ENCODE assay signal across 8 mouse cellular contexts in genomic region chrX:105069671-105070503, GRCm38 (mm10). TPM values are rescaled to one million over a fixed set of nuclear protein-coding genes. Genes with fewer than 3 reads are reported as not detected.
A peak's percentile ranks its signal among the peaks of the same experiment; 100 is the strongest.
DNase-seq lines count a peak whose midpoint lies in the region; ATAC-seq and TF ChIP-seq lines count a peak whose summit lies in the region.

No protein-coding gene starts in this region.

- peak overlapping the region; percentile 65 for H3K4me2 ChIP-seq in forebrain, embryonic 13.5 days
- H3K4me2 ChIP-seq in liver, postnatal 0 days (ENCODE audit: low read depth, low read length): peak overlapping the region; percentile 74
- peak overlapping the region; percentile 63 for H3K4me2 ChIP-seq in neural tube, embryonic 15.5 days

- no peaks in the 10 kb centered on the region for H3K9me3 ChIP-seq in forebrain, embryonic 13.5 days (replicated peaks)
- H3K9me3 ChIP-seq in liver, postnatal 0 days (ENCODE audit: low read length): no peaks in the 10 kb centered on the region
- no peaks in the 10 kb centered on the region for H3K9me3 ChIP-seq in neural tube, embryonic 15.5 days (replicated peaks)

- under 1% methylated on average over 32 of the region's 32 CpGs for WGBS in forebrain, embryonic 13.5 days
- WGBS in large intestine, adult 2 months: 2% methylated on average over 32 of the region's 32 CpGs
- WGBS in liver, postnatal 0 days (ENCODE audit: insufficient replicate concordance): 1% methylated on average over 32 of the region's 32 CpGs
- under 1% methylated on average over 31 of the region's 32 CpGs for WGBS in neural tube, embryonic 15.5 days

- TF ChIP-seq EP300 in liver, postnatal 0 days (IDR thresholded peaks at IDR 0.05; ENCODE audit: low read depth): peak; percentile 62; the same call in 1 of the 2 replicates

- intact Hi-C loops in heart, postnatal 10 days (cut with DNase I): no loop called here

- peak overlapping the region; percentile 68 for H3K9ac ChIP-seq in forebrain, embryonic 13.5 days
- peak overlapping the region; percentile 65 for H3K9ac ChIP-seq in liver, postnatal 0 days (replicated peaks)
- H3K9ac ChIP-seq in neural tube, embryonic 15.5 days (replicated peaks): peak overlapping the region; percentile 60

- H3K4me3 ChIP-seq in forebrain, embryonic 13.5 days: peak overlapping the region; percentile 58
- H3K4me3 ChIP-seq in liver, postnatal 0 days (ENCODE audit: low read depth, low read length): peak overlapping the region; percentile 79
- peak overlapping the region; percentile 62 for H3K4me3 ChIP-seq in neural tube, embryonic 15.5 days (replicated peaks)

- H3K4me1 ChIP-seq in forebrain, embryonic 13.5 days: peaks cover 9% of the 10 kb centered on the region
- peaks cover 4% of the 10 kb centered on the region; the same call in 1 of the 2 replicates for H3K4me1 ChIP-seq in liver, postnatal 0 days (ENCODE audit: insufficient read depth)
- H3K4me1 ChIP-seq in neural tube, embryonic 15.5 days: peaks cover 11% of the 10 kb centered on the region

- peak; percentile 66 for TF ChIP-seq CTCF in liver, postnatal 0 days (IDR thresholded peaks at IDR 0.05; ENCODE audit: low read depth)

- peaks cover 26% of the 10 kb centered on the region for H3K36me3 ChIP-seq in forebrain, embryonic 13.5 days (ENCODE audit: poor library complexity, severe bottlenecking)
- H3K36me3 ChIP-seq in liver, postnatal 0 days (replicated peaks; ENCODE audit: insufficient read depth, low read length): peaks cover 17% of the 10 kb centered on the region
- H3K36me3 ChIP-seq in neural tube, embryonic 15.5 days: peaks cover 19% of the 10 kb centered on the region

- H3K27ac ChIP-seq in forebrain, embryonic 13.5 days: peak overlapping the region; percentile 72
- H3K27ac ChIP-seq in liver, postnatal 0 days (ENCODE audit: low read depth): peak overlapping the region; percentile 66
- peak overlapping the region; percentile 87 for H3K27ac ChIP-seq in neural tube, embryonic 15.5 days (replicated peaks)

- peak; percentile 81 for DNase-seq in ES-CJ7 (ENCODE audit: low read depth, low spot score)
- peak; percentile 84 to 92 for DNase-seq in heart, postnatal 10 days
- DNase-seq in large intestine, adult 2 months (ENCODE audit: low read depth, low spot score): peak; percentile 70
- DNase-seq in liver, postnatal 0 days: peak; percentile 72
- peak; percentile 83 for DNase-seq in testis, postnatal 14 days (ENCODE audit: low spot score)

- H3K27me3 ChIP-seq in forebrain, embryonic 13.5 days: no peaks in the 10 kb centered on the region
- H3K27me3 ChIP-seq in liver, postnatal 0 days (ENCODE audit: insufficient read depth, low read length): no peaks in the 10 kb centered on the region
- no peaks in the 10 kb centered on the region for H3K27me3 ChIP-seq in neural tube, embryonic 15.5 days (replicated peaks)

- ATAC-seq in cerebellum, adult (ENCODE audit: insufficient number of reproducible peaks, low FRiP score, low TSS enrichment): peak; percentile 91
- ATAC-seq in forebrain, embryonic 13.5 days: peak; percentile 95
- ATAC-seq in liver, postnatal 0 days: peak; percentile 95
- ATAC-seq in neural tube, embryonic 15.5 days (ENCODE audit: low FRiP score): peak; percentile 96

RNA-seq across cellular contexts. Expression of gene Pbdc1, which starts 9.7 kb away (rescaled TPM):
- 51.7 and 55.0 TPM in 2 replicates for polyA plus RNA-seq in forebrain, embryonic 13.5 days (2015; fragmentation: Nextera tagmentation; extraction: Ambion mirVana)
- total RNA-seq in heart, postnatal 10 days (2021): 10 to 100 TPM in 1 of 2 experiments, 1 to 10 TPM in 1; 8.9 to 11.6 TPM
- polyA plus RNA-seq in large intestine, adult 2 months (2012; rRNA removed): 9.8 and 12.7 TPM in 2 replicates
- 25.5 and 27.8 TPM in 2 replicates for polyA plus RNA-seq in liver, postnatal 0 days (2015; fragmentation: Nextera tagmentation; extraction: Ambion mirVana)
- polyA plus RNA-seq in neural tube, embryonic 15.5 days (2015; fragmentation: Nextera tagmentation; extraction: Ambion mirVana): 29.5 and 40.2 TPM in 2 replicates

RNA-seq across cellular contexts. Expression of gene Magee1, which starts 50.3 kb away (rescaled TPM):
- polyA plus RNA-seq in forebrain, embryonic 13.5 days (2015; fragmentation: Nextera tagmentation; extraction: Ambion mirVana): 82.3 and 91.9 TPM in 2 replicates
- 1 to 10 TPM; 6.6 to 9.2 TPM for total RNA-seq in heart, postnatal 10 days (2021)
- 1.9 and 2.7 TPM in 2 replicates for polyA plus RNA-seq in large intestine, adult 2 months (2012; rRNA removed)
- 1.5 and 1.6 TPM in 2 replicates for polyA plus RNA-seq in liver, postnatal 0 days (2015; fragmentation: Nextera tagmentation; extraction: Ambion mirVana)
- 224 and 258 TPM in 2 replicates for polyA plus RNA-seq in neural tube, embryonic 15.5 days (2015; fragmentation: Nextera tagmentation; extraction: Ambion mirVana)

Comparison
In these comparisons a context has a peak if more than half of its experiments do, and no peak if none do; other contexts are left out.
1. Peak in every context shown above with its lines: DNase-seq, ATAC-seq, H3K4me3 ChIP-seq and H3K27ac ChIP-seq.
2. RNA of gene Magee1, which starts 50.3 kb away (polyA plus RNA-seq): 224 to 258 TPM in neural tube, embryonic 15.5 days and 82.3 to 91.9 TPM in forebrain, embryonic 13.5 days; 1.9 to 2.7 TPM in large intestine, adult 2 months and 1.5 to 1.6 TPM in liver, postnatal 0 days; every median in the first group is over 10 times any median in the second.